Mouse (Mus musculus) thymus, postnatal 4 days (tissue): ENCODE data around the gene Rhot2.
"Not testable (repeated sequence)": the region's sequence is repeated elsewhere in the genome, so short reads cannot be mapped to it uniquely, and the experiment has no call there.

ENCODE experiments used
- DNase-seq: peaks from one replicate; pipeline ENCODE4 v3.0.0; 2021

Rhot2 gene

GRCm38 (mm10) chr17:25874148-25874720 lies 29.6 kb upstream of the Rhot2 start:
- DNase-seq: no peak

DNA sequence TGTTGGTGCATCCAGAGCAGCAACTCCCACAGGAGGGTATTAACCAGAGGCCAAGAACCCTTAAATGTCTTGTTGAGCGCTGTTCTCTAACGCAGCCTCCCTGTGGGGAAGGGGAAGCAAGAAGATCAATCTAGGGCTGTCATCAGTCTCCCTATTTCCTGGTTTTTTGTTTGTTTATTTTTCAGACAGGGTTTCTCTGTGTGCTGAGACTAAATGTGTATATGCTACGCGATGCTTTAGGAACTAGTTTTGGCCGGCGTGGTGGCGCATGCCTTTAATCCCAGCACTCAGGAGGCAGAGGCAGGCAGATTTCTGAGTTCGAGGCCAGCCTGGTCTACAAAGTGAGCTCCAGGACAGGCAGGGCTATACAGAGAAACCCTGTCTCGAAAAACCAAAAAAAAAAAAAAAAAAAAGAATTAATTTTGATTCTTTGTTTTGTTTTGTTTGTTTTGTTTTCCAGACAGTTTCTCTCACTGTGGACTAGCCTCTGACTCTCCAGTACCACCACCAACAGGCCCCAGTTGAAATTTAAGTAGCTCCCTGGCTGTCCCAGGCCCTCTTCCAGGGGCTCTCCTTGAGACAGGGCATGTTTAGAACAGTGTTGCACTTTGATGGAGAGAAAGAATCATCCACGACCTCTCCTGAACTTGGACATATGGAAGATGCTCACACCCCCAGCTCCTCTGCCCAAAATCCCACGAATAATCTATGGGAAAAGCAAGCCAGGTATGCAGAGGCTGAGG lies 28.9 kb upstream of the Rhot2 start:
- no peak for DNase-seq

- DNase-seq: no peak
These were observed 28.0 kb upstream of the Rhot2 start for GRCm38 (mm10) chr17:25872676-25873075.

GRCm38 (mm10) chr17:25871566-25871965 lies 26.9 kb upstream of the Rhot2 start:
- DNase-seq: not testable (repeated sequence)

DNA sequence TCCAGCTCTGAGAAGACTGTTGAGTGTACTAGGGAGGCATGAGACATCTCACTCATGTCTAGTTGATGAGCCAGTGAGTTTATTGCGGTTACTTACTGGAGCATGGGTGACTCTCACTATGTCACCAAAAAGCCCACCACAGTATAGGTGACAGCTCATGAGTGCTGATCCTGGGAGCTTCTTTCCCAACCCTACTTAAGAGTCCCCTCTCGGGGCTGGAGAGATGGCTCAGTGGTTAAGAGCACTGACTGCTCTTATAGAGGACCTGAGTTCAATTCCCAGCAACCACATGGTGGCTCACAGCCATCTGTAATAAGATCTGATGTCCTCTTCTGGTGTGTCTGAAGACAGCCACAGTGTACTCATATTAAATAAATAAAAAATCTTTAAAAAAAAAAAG lies 25.3 kb upstream of the Rhot2 start:
- no peak for DNase-seq

- DNase-seq: no peak
These were observed 24.8 kb upstream of the Rhot2 start for GRCm38 (mm10) chr17:25869498-25869897.

DNA sequence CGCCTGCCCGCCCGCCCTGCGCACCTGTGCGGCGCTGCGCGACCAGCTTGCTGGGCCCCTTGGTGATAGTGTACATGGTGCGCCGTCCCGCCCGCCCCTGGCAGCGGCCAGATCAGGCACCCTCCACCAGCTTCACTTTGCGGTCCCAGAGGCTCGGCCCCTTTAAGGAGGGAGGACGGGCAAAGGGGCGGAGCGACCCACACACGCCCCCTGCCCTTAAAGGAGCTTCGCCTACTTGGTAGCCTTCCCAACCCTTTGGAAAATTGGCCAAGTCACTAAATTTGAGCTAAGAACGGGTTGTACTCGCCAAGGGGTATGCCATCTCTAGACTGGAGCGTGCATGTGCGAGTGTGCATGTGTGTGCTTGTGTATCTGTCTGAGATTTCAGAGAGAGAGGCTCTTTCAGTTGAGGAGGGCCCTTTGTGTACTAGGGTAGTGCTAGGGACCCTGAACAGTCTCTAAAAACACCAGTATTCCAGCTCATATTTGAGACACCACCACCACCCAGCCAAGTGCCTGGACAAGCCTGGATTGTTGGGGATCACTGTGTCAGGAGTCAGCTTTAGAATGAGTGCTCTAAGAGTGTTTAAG lies 24.0 kb upstream of the Rhot2 start, which contains the start of gene Mcrip2:
Gene Mcrip2 (minus strand): TSS at position 164 of the 591 bp plus-strand sequence.
- DNase-seq: peak; percentile 78

DNA sequence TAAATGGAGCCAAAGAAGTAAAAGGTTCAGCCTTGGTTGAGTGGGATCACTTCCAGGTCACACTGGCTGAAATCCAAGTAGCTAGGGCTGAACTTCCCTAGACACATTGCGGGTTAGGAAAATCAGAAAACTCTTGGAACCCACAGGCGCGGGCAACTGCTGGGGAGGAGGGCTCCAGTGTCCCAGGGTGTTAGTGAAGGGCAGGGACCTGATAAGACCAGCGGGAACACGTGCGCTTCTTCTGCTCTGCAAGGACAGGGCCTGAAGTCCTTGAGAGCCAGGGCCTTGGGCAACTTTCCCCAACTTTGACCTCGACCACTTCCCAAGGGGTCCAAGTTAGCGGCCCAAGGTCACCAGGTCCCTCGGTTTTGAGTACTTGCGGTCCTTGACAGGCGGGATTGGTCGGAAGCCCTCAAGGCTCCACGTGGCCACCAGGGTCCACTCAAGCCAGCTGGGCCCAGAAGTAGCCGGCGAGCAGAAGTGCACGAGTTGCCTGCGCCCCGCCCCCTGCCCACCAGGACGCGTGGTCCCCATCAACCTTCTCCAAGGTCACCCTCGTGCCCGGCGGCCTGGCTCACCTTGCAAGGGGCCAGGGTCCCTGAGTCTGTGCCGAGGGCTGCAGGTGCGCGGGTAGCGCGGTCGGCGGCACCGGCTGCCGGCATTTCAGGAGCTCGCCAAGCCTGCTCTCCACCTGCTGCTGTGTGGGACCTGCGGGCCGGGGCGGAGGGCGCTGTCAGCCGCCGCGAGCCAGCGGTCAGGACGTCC lies 23.4 kb upstream of the Rhot2 start:
- no peak for DNase-seq

DNA sequence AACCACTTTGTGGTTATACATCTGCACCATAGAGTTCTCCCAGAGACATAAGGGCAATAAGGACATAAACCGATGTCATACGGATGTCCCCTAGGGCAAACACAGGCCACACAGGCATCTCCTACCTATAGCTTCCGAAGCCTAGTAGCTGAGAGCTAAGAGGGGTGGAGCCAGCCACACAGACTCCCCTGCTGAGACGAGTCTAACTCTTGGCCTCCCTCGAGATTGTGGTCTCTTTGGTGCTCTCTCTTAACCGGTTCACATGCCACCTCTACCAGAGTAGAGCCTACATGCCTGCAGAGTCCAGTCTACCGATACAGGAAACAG lies 22.8 kb upstream of the Rhot2 start:
- DNase-seq: peak; percentile 56

DNA sequence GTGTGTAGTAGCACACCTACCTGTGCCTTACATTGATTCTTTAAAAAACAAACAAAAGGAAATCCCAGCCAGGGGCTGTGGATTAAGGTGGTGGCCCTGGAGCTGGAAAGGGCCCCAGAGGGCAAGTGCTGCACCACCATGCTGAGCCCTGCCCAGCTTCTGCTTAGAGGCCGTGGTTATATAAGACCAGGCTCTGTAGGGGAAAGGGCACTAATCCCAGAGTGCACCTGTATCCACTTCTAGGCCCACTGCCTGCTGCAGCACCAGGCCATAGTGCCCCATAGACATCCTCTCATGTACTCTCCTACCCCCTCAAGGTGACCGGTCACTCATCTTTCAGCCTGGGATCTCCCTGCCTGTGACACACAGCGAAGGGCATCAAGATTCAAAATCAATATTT lies 21.5 kb upstream of the Rhot2 start:
- no peak for DNase-seq

- DNase-seq: no peak
These were observed 20.6 kb upstream of the Rhot2 start for GRCm38 (mm10) chr17:25865288-25865687.

- no peak for DNase-seq
These were observed 19.7 kb upstream of the Rhot2 start for GRCm38 (mm10) chr17:25864311-25864710.

GRCm38 (mm10) chr17:25863681-25864080 lies 19.0 kb upstream of the Rhot2 start:
- DNase-seq: no peak

GRCm38 (mm10) chr17:25861704-25862612 lies 17.3 kb upstream of the Rhot2 start:
- DNase-seq: no peak

DNA sequence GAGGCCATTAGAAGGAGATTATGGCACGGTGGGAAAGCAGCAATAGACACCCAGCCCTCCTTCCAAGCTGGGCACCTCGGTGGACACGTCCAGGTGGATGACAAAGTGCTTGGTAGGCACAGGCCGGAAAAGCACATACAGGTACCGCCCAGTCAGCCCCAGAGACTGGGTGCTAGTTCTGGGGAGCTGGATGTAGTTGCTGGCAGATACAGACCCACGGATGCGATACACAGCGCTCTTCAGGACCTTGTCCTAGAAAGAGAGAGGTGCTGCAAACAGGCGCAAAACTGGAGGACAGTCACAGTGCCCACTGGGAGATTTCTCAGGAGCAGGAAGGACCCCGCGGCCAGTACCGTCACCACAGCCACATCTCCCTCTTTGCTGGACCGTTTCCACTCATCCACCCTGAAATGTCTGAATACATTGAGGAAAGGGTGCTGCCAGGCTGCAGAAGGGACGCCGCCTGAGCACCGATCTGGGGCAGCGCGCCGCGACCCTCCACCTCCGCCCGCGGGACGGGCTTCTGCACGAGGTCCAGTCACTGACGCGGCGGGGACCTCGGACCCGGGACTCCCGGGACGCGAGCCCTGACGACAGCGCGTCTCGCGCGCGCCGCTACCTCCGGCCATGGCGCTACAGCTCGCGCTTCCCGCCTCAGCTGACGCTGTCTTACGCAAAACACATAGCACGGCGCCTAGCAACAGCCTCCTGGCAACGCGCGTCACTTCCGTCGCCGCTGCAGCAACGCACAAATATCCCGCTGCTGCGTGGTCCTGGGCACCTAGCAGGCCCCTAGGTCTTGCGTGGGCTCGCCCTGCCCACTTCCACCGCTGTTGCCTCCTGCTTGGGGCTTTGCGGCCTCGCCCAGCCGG lies 16.4 kb upstream of the Rhot2 start, which contains the start of gene Wdr90:
Gene Wdr90 (minus strand): TSS at position 670 of the 872 bp plus-strand sequence.
- peak; percentile 89 for DNase-seq

DNA sequence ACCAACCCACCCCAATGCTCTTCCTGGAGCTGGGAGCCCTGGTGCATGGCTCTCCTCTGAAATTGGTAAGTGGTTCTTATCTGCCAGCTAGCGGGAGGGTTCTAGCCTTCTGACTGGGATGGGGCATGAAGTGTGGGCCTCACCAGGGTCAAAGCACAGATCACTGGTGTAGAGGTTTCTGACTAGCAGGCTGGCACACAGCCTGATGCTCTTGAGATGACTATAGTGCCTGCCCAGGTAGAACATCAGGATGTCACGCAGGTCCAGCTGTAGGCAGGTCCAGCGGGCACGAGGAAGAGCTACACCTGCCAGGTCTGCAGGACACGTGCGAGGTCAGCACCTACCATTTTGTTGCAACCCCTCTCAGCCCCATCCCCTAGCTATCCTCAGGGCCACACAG lies 15.6 kb upstream of the Rhot2 start:
- DNase-seq: no peak

GRCm38 (mm10) chr17:25843636-25844395 lies 835 bp downstream of the Rhot2 start:
- DNase-seq: no peak

GRCm38 (mm10) chr17:25843122-25843521 lies 1.5 kb downstream of the Rhot2 start:
- DNase-seq: no peak

DNA sequence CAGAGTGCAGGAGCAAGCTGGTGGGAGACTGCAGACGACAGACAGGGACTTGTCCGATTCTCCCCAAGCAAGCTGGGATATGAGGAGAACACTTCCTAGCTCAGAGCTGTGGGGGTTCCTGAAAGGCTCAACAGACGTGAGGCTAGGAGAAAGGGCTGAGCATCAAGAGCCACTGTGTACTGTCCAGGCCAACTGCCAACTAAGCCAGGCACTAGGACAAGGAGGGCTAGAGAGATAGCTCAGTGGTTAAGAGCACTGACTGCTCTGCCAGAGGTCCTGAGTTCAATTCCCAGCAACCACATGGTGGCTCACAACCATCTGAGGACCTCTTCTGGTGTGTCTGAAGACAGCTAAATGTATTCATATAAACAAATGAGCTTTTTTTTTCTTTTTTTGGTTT lies 2.1 kb downstream of the Rhot2 start:
- DNase-seq: no peak

DNA sequence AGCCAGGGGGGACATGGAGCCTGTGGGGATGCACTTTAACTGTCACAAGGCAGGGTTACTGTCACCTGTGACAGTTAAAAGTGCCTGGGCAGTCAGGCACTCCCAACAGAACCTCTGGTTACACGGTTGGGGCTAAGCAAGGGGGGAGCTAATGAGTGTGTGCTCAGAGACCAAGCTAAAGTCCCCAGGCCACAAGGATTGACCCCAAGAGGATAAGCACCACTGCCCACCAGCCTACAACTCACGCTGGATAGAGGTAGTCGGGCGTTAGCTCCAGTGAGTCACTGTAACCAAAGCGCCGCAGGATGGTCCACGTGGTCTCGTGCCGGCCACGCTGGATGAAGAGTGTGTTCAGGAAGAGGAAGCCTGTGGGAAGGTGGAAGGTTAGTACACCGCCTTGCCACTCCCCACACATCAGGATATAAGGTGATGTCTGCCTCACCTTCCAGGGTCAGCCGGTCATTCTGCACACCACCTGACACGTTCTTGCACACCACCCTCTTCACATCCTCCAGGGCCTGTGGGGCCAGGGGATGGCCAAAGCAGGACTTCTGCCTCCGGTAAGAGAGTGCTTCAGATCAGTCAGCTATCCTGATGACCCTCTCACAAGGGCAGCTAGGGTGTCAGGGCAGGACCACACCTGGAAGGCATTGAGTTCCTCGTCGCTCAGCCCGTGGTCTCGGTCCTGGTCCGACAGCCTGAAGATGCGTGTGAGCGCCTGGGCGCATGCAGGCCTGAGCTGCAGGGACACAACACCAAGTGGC lies 3.4 kb downstream of the Rhot2 start, which contains the start of gene Gm20683:
Gene Gm20683 (minus strand): TSS at position 647 of the 764 bp plus-strand sequence.
- no peak for DNase-seq
